Mouse (Mus musculus) megakaryocyte-erythroid progenitor cell, adult 5-6 weeks (primary cell): ENCODE measurements around the gene Trim46. TPM values are rescaled to one million over a fixed set of nuclear protein-coding genes. Genes with fewer than 3 reads are reported as not detected.

ENCODE experiments used
- ATAC-seq: replicated peaks from 2 replicates; pipeline ENCODE4 v1.8.0; 2016; ENCODE audit warnings: mild to moderate bottlenecking, inconsistent platforms; ENCODE audit not compliant: severe bottlenecking, poor library complexity, low FRiP score, low TSS enrichment
- total RNA-seq, 2 experiments: library from RNA; stranded (forward) in 1 of 2; stranded (reverse) in 1 of 2; fragments of 200-1000, 215-1000 nt in 1 of 2; fragments of >200 nt in 1 of 2; fragmentation: Nextera tagmentation in 1 of 2; gene quantifications; 2 replicates each; pipeline ENCODE4 v1.2.3; 2014 to 2017

Gene Trim46
- total RNA-seq, 2 experiments from 2014 or later: not detected

DNA sequence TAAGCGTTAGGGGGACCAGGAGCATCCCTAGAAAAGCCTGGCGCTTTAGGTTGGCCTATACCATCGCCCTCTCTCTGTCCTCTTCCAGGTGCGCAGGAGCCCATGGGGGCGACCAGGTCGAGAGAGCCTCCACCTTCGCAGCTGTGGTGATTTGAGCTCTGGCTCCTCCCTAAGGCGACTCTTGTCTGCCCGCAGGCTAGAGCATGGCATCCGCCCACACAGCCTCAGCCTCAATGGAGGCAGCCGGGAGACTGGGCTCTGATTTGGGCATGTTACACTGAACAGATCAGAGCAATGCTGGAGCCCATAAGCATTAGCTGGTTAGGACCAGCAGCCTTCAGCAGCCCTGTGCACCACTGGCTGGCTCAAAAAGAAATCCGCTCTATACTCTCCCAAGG lies 57.6 kb downstream of the Trim46 start:
- ATAC-seq: no peak

DNA sequence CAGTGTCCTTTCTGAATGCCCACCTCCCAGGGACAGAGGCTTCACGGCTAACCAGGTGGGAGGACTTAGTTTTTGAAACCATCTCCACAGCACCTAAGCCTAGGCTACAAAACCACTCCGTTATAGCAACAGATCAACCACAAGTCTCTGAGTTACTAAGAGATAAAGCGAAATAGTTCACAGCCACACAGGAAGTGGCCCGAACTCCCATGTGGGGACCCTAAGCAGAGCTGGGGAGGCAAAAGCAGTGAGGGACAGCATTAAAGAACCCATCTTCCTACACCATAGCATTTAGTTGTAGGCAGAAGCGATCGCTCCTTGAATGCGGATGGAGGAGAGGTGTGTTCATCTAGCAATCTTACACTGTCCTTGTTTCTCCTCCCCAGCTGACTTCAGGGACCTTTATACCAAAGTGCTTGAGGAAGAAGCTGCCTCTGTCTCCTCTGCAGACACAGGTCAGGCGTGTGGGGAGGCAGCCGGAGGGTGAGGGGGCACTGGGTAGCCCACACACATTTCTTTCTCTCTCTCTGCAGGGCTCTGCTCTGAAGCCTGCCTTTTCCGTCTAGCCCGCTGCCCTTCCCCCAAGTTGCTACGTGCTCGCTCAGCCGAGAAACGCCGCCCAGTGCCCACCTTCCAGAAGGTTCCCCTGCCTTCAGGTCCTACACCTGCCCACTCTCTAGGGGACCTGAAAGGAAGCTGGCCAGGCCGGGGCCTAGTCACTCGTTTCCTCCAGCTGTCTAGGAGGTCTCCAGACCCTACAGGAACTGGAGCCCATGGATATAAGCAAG lies 58.2 kb downstream of the Trim46 start:
- ATAC-seq: no peak

DNA sequence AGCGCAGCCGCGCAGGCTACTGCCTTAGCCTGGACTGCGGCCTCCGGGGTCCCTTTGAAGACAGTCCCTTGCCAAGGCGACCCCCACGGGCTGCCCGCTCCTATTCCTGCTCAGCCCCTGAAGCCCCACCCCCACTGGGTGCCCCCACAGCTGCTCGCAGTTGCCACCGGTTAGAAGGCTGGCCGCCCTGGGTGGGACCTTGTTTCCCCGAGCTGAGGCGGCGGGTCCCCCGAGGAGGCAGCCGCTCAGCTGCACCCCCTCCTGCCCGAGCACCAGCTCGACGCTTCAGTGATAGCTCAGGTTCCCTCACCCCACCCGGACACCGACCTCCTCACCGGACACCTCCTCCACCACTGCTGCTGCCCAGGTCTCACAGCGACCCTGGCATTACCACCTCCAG lies 58.9 kb downstream of the Trim46 start:
- ATAC-seq: no peak

Other genes with a start within 250 kb of the Trim46 start
- gene Rusc1, start 153.0 kb downstream of the Trim46 start, total RNA-seq (2014; fragmentation: Nextera tagmentation): 8.0 and 13.7 TPM in 2 replicates
- gene Rusc1, start 153.0 kb downstream of the Trim46 start, total RNA-seq (2017): 5.8 and 8.9 TPM in 2 replicates
- gene Gm43738, start 145.2 kb downstream of the Trim46 start, total RNA-seq (2014; fragmentation: Nextera tagmentation): not detected in 2 replicates
- not detected in 2 replicates for gene Gm43738, start 145.2 kb downstream of the Trim46 start, total RNA-seq (2017)
- 53.1 and 60.3 TPM in 2 replicates for gene Fdps, start 144.3 kb downstream of the Trim46 start, total RNA-seq (2014; fragmentation: Nextera tagmentation)
- gene Fdps, start 144.3 kb downstream of the Trim46 start, total RNA-seq (2017): 102 and 125 TPM in 2 replicates
- 213 and 235 TPM in 2 replicates for gene Pklr, start 110.2 kb downstream of the Trim46 start, total RNA-seq (2014; fragmentation: Nextera tagmentation)
- gene Pklr, start 110.2 kb downstream of the Trim46 start, total RNA-seq (2017): 157 and 170 TPM in 2 replicates
- 1.5 and 1.6 TPM in 2 replicates for gene Hcn3, start 86.1 kb downstream of the Trim46 start, total RNA-seq (2014; fragmentation: Nextera tagmentation)
- gene Hcn3, start 86.1 kb downstream of the Trim46 start, total RNA-seq (2017): 1.4 and 2.5 TPM in 2 replicates
- 72.3 and 88.0 TPM in 2 replicates for gene Clk2, start 81.5 kb downstream of the Trim46 start, total RNA-seq (2014; fragmentation: Nextera tagmentation)
- 46.6 and 69.3 TPM in 2 replicates for gene Clk2, start 81.5 kb downstream of the Trim46 start, total RNA-seq (2017)
- 86.7 and 129 TPM in 2 replicates for gene Scamp3, start 68.8 kb downstream of the Trim46 start, total RNA-seq (2014; fragmentation: Nextera tagmentation)
- 32.8 and 34.8 TPM in 2 replicates for gene Scamp3, start 68.8 kb downstream of the Trim46 start, total RNA-seq (2017)
- gene Fam189b, start 63.2 kb downstream of the Trim46 start, total RNA-seq (2014; fragmentation: Nextera tagmentation): 28.1 and 39.1 TPM in 2 replicates
- 6.9 and 13.7 TPM in 2 replicates for gene Fam189b, start 63.2 kb downstream of the Trim46 start, total RNA-seq (2017)
- gene Gba, start 43.4 kb downstream of the Trim46 start, total RNA-seq (2014; fragmentation: Nextera tagmentation): 39.6 and 41.4 TPM in 2 replicates
- gene Gba, start 43.4 kb downstream of the Trim46 start, total RNA-seq (2017): 36.5 and 44.3 TPM in 2 replicates
- gene Thbs3, start 31.1 kb downstream of the Trim46 start, total RNA-seq (2014; fragmentation: Nextera tagmentation): 4.0 TPM in 1 of 2 replicates, not detected in the other
- 0.57 and 1.7 TPM in 2 replicates for gene Thbs3, start 31.1 kb downstream of the Trim46 start, total RNA-seq (2017)
- gene Mtx1, start 19.2 kb downstream of the Trim46 start, total RNA-seq (2014; fragmentation: Nextera tagmentation): 114 and 122 TPM in 2 replicates
- gene Mtx1, start 19.2 kb downstream of the Trim46 start, total RNA-seq (2017): 68.1 and 92.8 TPM in 2 replicates
- not detected in 2 replicates for gene Muc1, start 17.3 kb downstream of the Trim46 start, total RNA-seq (2014; fragmentation: Nextera tagmentation)
- gene Muc1, start 17.3 kb downstream of the Trim46 start, total RNA-seq (2017): not detected in 2 replicates
- gene Krtcap2, start 343 bp downstream of the Trim46 start, total RNA-seq (2014; fragmentation: Nextera tagmentation): 127 and 147 TPM in 2 replicates
- gene Krtcap2, start 343 bp downstream of the Trim46 start, total RNA-seq (2017): 119 and 124 TPM in 2 replicates
- 44.2 and 75.7 TPM in 2 replicates for gene Dpm3, start 13.0 kb upstream of the Trim46 start, total RNA-seq (2014; fragmentation: Nextera tagmentation)
- gene Dpm3, start 13.0 kb upstream of the Trim46 start, total RNA-seq (2017): 30.1 and 90.9 TPM in 2 replicates
- 35.4 and 66.5 TPM in 2 replicates for gene Slc50a1, start 24.3 kb upstream of the Trim46 start, total RNA-seq (2014; fragmentation: Nextera tagmentation)
- gene Slc50a1, start 24.3 kb upstream of the Trim46 start, total RNA-seq (2017): 31.4 and 50.3 TPM in 2 replicates
- not detected in 2 replicates for gene Efna1, start 34.8 kb upstream of the Trim46 start, total RNA-seq (2014; fragmentation: Nextera tagmentation)
- gene Efna1, start 34.8 kb upstream of the Trim46 start, total RNA-seq (2017): not detected in 2 replicates
- not detected in 2 replicates for gene Efna3, start 76.7 kb upstream of the Trim46 start, total RNA-seq (2014; fragmentation: Nextera tagmentation)
- gene Efna3, start 76.7 kb upstream of the Trim46 start, total RNA-seq (2017): not detected in 2 replicates
- gene Efna4, start 91.7 kb upstream of the Trim46 start, total RNA-seq (2014; fragmentation: Nextera tagmentation): 0.30 TPM in 1 of 2 replicates, not detected in the other
- 0.30 TPM in 1 of 2 replicates, not detected in the other for gene Efna4, start 91.7 kb upstream of the Trim46 start, total RNA-seq (2017)
- gene Adam15, start 103.7 kb upstream of the Trim46 start, total RNA-seq (2014; fragmentation: Nextera tagmentation): 7.4 and 11.4 TPM in 2 replicates
- 2.3 and 6.4 TPM in 2 replicates for gene Adam15, start 103.7 kb upstream of the Trim46 start, total RNA-seq (2017)
- gene Dcst2, start 115.7 kb upstream of the Trim46 start, total RNA-seq (2014; fragmentation: Nextera tagmentation): not detected in 2 replicates
- not detected in 2 replicates for gene Dcst2, start 115.7 kb upstream of the Trim46 start, total RNA-seq (2017)
- not detected in 2 replicates for gene Dcst1, start 118.9 kb upstream of the Trim46 start, total RNA-seq (2014; fragmentation: Nextera tagmentation)
- gene Dcst1, start 118.9 kb upstream of the Trim46 start, total RNA-seq (2017): not detected in 2 replicates
- 5.0 and 6.6 TPM in 2 replicates for gene Zbtb7b, start 148.5 kb upstream of the Trim46 start, total RNA-seq (2014; fragmentation: Nextera tagmentation)
- 7.3 and 11.5 TPM in 2 replicates for gene Zbtb7b, start 148.5 kb upstream of the Trim46 start, total RNA-seq (2017)
- gene Lenep, start 156.5 kb upstream of the Trim46 start, total RNA-seq (2014; fragmentation: Nextera tagmentation): 3.5 and 3.6 TPM in 2 replicates
- not detected in 2 replicates for gene Lenep, start 156.5 kb upstream of the Trim46 start, total RNA-seq (2017)
- gene Flad1, start 165.6 kb upstream of the Trim46 start, total RNA-seq (2014; fragmentation: Nextera tagmentation): 24.8 and 27.7 TPM in 2 replicates
- 10.7 and 12.6 TPM in 2 replicates for gene Flad1, start 165.6 kb upstream of the Trim46 start, total RNA-seq (2017)
- gene Cks1b, start 172.1 kb upstream of the Trim46 start, total RNA-seq (2014; fragmentation: Nextera tagmentation): 185 and 237 TPM in 2 replicates
- 127 and 184 TPM in 2 replicates for gene Cks1b, start 172.1 kb upstream of the Trim46 start, total RNA-seq (2017)
- gene Shc1, start 172.1 kb upstream of the Trim46 start, total RNA-seq (2014; fragmentation: Nextera tagmentation): 95.9 and 113 TPM in 2 replicates
- gene Shc1, start 172.1 kb upstream of the Trim46 start, total RNA-seq (2017): 40.2 and 68.5 TPM in 2 replicates
- 38.5 and 42.2 TPM in 2 replicates for gene Pygo2, start 183.9 kb upstream of the Trim46 start, total RNA-seq (2014; fragmentation: Nextera tagmentation)
- 9.6 and 19.9 TPM in 2 replicates for gene Pygo2, start 183.9 kb upstream of the Trim46 start, total RNA-seq (2017)
- 7.5 and 8.2 TPM in 2 replicates for gene Pbxip1, start 190.4 kb upstream of the Trim46 start, total RNA-seq (2014; fragmentation: Nextera tagmentation)
- gene Pbxip1, start 190.4 kb upstream of the Trim46 start, total RNA-seq (2017): 14.6 and 30.4 TPM in 2 replicates
- 29.1 and 66.3 TPM in 2 replicates for gene Pmvk, start 208.2 kb upstream of the Trim46 start, total RNA-seq (2014; fragmentation: Nextera tagmentation)
- 28.2 and 33.5 TPM in 2 replicates for gene Pmvk, start 208.2 kb upstream of the Trim46 start, total RNA-seq (2017)